Mouse (Mus musculus) spleen, adult 12 weeks (tissue): Measurements from ENCODE around the gene Tsc22d2.

Source experiments
- DNase-seq: peaks from one replicate; pipeline ENCODE4 v3.0.0; 2022; ENCODE audit warnings: low spot score

Gene Tsc22d2

GRCm38 (mm10) chr3:58515947-58516601 lies 101.6 kb downstream of the Tsc22d2 start:
- DNase-seq: no peak
